7 mouse cellular contexts compared by ENCODE assay signal in the genomic region with DNA sequence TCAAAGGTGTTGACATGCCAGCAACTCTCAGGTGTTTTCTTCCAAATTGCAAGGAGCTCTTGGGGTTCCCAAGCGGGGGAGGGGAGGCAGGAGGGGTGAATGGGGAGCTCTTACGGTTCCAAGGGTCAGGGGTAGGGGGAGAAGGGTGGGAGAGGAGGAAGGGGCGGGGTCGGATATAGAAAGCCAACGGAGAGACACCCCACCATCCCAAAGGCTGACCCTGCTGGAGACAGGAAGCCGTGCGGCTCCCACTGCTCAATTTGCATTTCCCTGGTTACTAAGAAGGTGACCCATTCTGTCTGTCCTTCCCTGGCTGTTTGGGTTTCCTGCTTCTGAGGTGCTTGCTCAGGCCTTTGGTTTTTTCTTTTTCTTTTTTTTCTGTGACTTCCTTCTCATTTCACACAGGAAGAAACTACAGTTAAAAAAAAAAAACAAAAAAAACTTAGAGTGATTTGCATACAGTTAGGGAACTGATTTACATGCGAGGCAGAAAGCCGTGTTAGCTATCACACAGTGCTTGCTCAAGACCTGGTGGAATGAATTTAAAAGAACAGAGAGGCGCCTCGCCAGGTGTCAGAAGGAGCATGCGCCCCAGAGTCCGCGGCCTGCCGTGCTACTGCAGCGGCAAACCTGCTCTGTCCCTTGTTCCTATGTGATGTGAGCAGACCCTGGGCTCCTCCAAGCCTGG. TPM values are rescaled to one million over a fixed set of nuclear protein-coding genes. Genes with fewer than 3 reads are reported as not detected.
DNase-seq lines count a peak whose midpoint lies in the region; ATAC-seq and TF ChIP-seq lines count a peak whose summit lies in the region.

No protein-coding gene starts in this region.

- intact Hi-C loops in left cerebral cortex, postnatal 14 days (cut with DNase I): no loop called here
- intact Hi-C loops in left cerebral cortex, adult 2 months (cut with DNase I): no loop called here

- H3K27ac ChIP-seq in left cerebral cortex, adult 2 months: no peak overlapping the region

- peak; percentile 29 to 30 for DNase-seq in left cerebral cortex, postnatal 14 days (ENCODE audit: low spot score in 2 of 2)
- DNase-seq in left cerebral cortex, adult 2 months (ENCODE audit: extremely low spot score in 1 of 2, low spot score in 2 of 2): no peak
- peak; percentile 12 to 37 for DNase-seq in kidney, postnatal 4 days
- DNase-seq in telencephalon, adult 2 months (ENCODE audit: low read depth, low spot score): peak; percentile 1
- DNase-seq in urinary bladder, adult 2 months (ENCODE audit: low spot score): no peak
- DNase-seq in frontal cortex, postnatal 14 days (ENCODE audit: low spot score in 2 of 2): no peak

- peak; percentile 76 for ATAC-seq in common myeloid progenitor, adult 5-6 weeks (replicated peaks; ENCODE audit: low read depth, poor library complexity, severe bottlenecking)

- no peak; the same call in 1 of the 2 replicates for TF ChIP-seq CTCF in left cerebral cortex, adult 2 months (IDR thresholded peaks at IDR 0.05)

- no peak overlapping the region for H3K4me3 ChIP-seq in left cerebral cortex, adult 2 months

RNA-seq across cellular contexts. Expression of gene Grhl3, which starts 44.5 kb away (rescaled TPM):
- 1 to 10 TPM in 1 of 2 experiments, under 1 TPM in 1; 0.95 to 1.4 TPM for total RNA-seq in left cerebral cortex, postnatal 14 days (2021)
- total RNA-seq in left cerebral cortex, adult 2 months (2021): 1 to 10 TPM in 1 of 2 experiments, under 1 TPM in 1; 0.86 to 1.5 TPM
- not detected in 2 replicates for total RNA-seq in common myeloid progenitor, adult 5-6 weeks (2017)
- 63.4 and 78.8 TPM in 2 replicates for polyA plus RNA-seq in urinary bladder, adult 2 months (2012; rRNA removed)

Comparison
In these comparisons a context has a peak if more than half of its experiments do, and no peak if none do; other contexts are left out.
1. DNase-seq: peak in left cerebral cortex, postnatal 14 days (2 of 2), kidney, postnatal 4 days (2 of 2) and telencephalon, adult 2 months (single experiment); none in left cerebral cortex, adult 2 months (0 of 2), urinary bladder, adult 2 months (single experiment) and frontal cortex, postnatal 14 days (0 of 2).